ENCODE assay signal across 17 mouse cellular contexts in the genomic region with DNA sequence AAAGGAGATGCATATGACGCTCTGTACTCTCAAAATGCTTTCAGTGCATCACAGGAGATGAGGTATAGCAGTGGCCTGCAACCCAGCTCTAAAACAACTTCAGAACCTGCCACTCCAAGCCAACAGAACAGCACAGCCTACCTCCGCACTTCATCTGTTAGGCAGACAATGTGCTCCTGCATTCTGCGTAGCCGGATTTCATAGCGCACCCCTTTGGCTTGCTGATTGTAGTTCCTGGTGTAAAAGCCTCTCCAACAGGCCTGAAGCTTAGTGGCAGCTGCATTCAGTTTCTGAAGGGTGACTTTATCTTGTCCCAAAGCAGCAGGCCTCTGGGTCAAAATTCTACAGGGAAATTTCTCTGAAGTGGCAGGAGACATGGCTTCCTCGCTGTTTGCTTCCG.
"Had no signal": no experiment of that assay in that cellular context is flagged by ENCODE, and none has a peak within 500 bp of the region (broad histone marks: within the 10 kb centered on the region; RNA-seq: fewer than 3 reads in every experiment).

No protein-coding gene starts in this region.

- H3K4me3 ChIP-seq: lung, embryonic 15.5 days; megakaryocyte, embryonic 14.5 days; midbrain, embryonic 13.5 days; midbrain, embryonic 15.5 days; neural tube, embryonic 12.5 days; stomach, embryonic 15.5 days had no signal

- H3K4me1 ChIP-seq: lung, embryonic 15.5 days; midbrain, embryonic 13.5 days; midbrain, embryonic 15.5 days; neural tube, embryonic 12.5 days; stomach, embryonic 15.5 days had no signal

- H3K27me3 ChIP-seq: lung, embryonic 15.5 days; megakaryocyte, embryonic 14.5 days; midbrain, embryonic 13.5 days; midbrain, embryonic 15.5 days; neural tube, embryonic 12.5 days; stomach, embryonic 15.5 days had no signal

- DNase-seq: lung, adult 2 months; lung, postnatal 14 days; lung, postnatal 36 days; right cerebral cortex, postnatal 14 days; thymus, adult 2 months; thymus, postnatal 25 days; thymus, postnatal 4 days had no signal

- H3K9ac ChIP-seq: lung, embryonic 15.5 days; midbrain, embryonic 13.5 days; midbrain, embryonic 15.5 days; neural tube, embryonic 12.5 days; stomach, embryonic 15.5 days had no signal

- H3K27ac ChIP-seq: lung, embryonic 15.5 days; macrophage; midbrain, embryonic 13.5 days; midbrain, embryonic 15.5 days; neural tube, embryonic 12.5 days; stomach, embryonic 15.5 days; stomach, postnatal 0 days had no signal

- H3K9me3 ChIP-seq: lung, embryonic 15.5 days; megakaryocyte, embryonic 14.5 days; midbrain, embryonic 13.5 days; midbrain, embryonic 15.5 days; neural tube, embryonic 12.5 days; stomach, embryonic 15.5 days had no signal

- H3K4me2 ChIP-seq: lung, embryonic 15.5 days; midbrain, embryonic 11.5 days; midbrain, embryonic 13.5 days; midbrain, embryonic 15.5 days; neural tube, embryonic 12.5 days; stomach, embryonic 15.5 days had no signal

- ATAC-seq: lung, postnatal 0 days; midbrain, embryonic 13.5 days; midbrain, embryonic 15.5 days had no signal
